Mouse (Mus musculus): Measurements from ENCODE around the gene Sdr39u1. TPM values are rescaled to one million over a fixed set of nuclear protein-coding genes. Genes with fewer than 3 reads are reported as not detected.

Gene Sdr39u1
- 45.5 and 57.5 TPM in 2 replicates for polyA plus RNA-seq (2016; fragmentation: Nextera tagmentation; extraction: Ambion mirVana)

GRCm38 (mm10) chr14:55899701-55900413 is at the start of gene Sdr39u1:
Sdr39u1 (minus strand) TSS chr14:55900293.
- peak; percentile 91 for DNase-seq (ENCODE audit: low spot score)
- Histone ChIP-seq H3K9me3 (no peaks in the 10 kb centered on the region), H3K27ac (replicated peaks) (peak within 1 kb of the TSS; percentile 87), H3K4me1 (peaks cover 25% of the 10 kb centered on the region), H3K36me3 (replicated peaks) (peaks cover 40% of the 10 kb centered on the region), H3K4me3 (peak within 1 kb of the TSS; percentile 64), H3K27me3 (replicated peaks; ENCODE audit: low read depth, poor library complexity, severe bottlenecking) (no peaks in the 10 kb centered on the region)
- 2% methylated on average over 39 of the region's 39 CpGs for WGBS

GRCm38 (mm10) chr14:55946269-55946969 is 46.3 kb upstream of the Sdr39u1 start:
- no peaks in the 10 kb centered on the region for H3K4me1 ChIP-seq
- DNase-seq (ENCODE audit: low spot score): no peak
- H3K36me3 ChIP-seq (replicated peaks): no peaks in the 10 kb centered on the region
- 82% methylated on average over 2 of the region's 2 CpGs for WGBS
- H3K27ac ChIP-seq (replicated peaks): no peak overlapping the region
- no peaks in the 10 kb centered on the region for H3K9me3 ChIP-seq
- no peak overlapping the region for H3K4me3 ChIP-seq
- no peaks in the 10 kb centered on the region for H3K27me3 ChIP-seq (replicated peaks; ENCODE audit: low read depth, poor library complexity, severe bottlenecking)

- no peak for DNase-seq (ENCODE audit: low spot score)
- no peak within 1 kb of the TSS for H3K27ac ChIP-seq (replicated peaks)
- WGBS: 89% methylated on average over 4 of the region's 4 CpGs
- H3K4me3 ChIP-seq: no peak within 1 kb of the TSS
- no peaks in the 10 kb centered on the region for H3K4me1 ChIP-seq
- no peaks in the 10 kb centered on the region for H3K36me3 ChIP-seq (replicated peaks)
- H3K27me3 ChIP-seq (replicated peaks; ENCODE audit: low read depth, poor library complexity, severe bottlenecking): no peaks in the 10 kb centered on the region
- H3K9me3 ChIP-seq: no peaks in the 10 kb centered on the region
Observed at GRCm38 (mm10) chr14:55944575-55944974, 44.5 kb upstream of the Sdr39u1 start, which contains the start of gene Cma1. Cma1 (minus strand) TSS chr14:55944675.

- 88% methylated on average over 11 of the region's 11 CpGs for WGBS
- Histone ChIP-seq H3K4me1 (no peaks in the 10 kb centered on the region), H3K4me3 (no peak overlapping the region), H3K27me3 (replicated peaks; ENCODE audit: low read depth, poor library complexity, severe bottlenecking) (no peaks in the 10 kb centered on the region), H3K36me3 (replicated peaks) (no peaks in the 10 kb centered on the region), H3K27ac (replicated peaks) (no peak overlapping the region), H3K9me3 (no peaks in the 10 kb centered on the region)
- peak; percentile 6 for DNase-seq (ENCODE audit: low spot score)
Observed at GRCm38 (mm10) chr14:55943601-55944000, 43.5 kb upstream of the Sdr39u1 start.

- DNase-seq (ENCODE audit: low spot score): peak; percentile 8
- Histone ChIP-seq H3K9me3 (no peaks in the 10 kb centered on the region), H3K4me1 (peaks cover 6% of the 10 kb centered on the region), H3K27me3 (replicated peaks; ENCODE audit: low read depth, poor library complexity, severe bottlenecking) (no peaks in the 10 kb centered on the region), H3K4me3 (no peak overlapping the region), H3K27ac (replicated peaks) (no peak overlapping the region), H3K36me3 (replicated peaks) (no peaks in the 10 kb centered on the region)
- WGBS: 61% methylated on average over 7 of the region's 7 CpGs
Observed at GRCm38 (mm10) chr14:55940070-55940800, 40.1 kb upstream of the Sdr39u1 start.

GRCm38 (mm10) chr14:55933586-55933985 is 33.5 kb upstream of the Sdr39u1 start:
- peak; percentile 33 for DNase-seq (ENCODE audit: low spot score)
- 51% methylated on average over 7 of the region's 7 CpGs for WGBS
- H3K27me3 ChIP-seq (replicated peaks; ENCODE audit: low read depth, poor library complexity, severe bottlenecking): no peaks in the 10 kb centered on the region

GRCm38 (mm10) chr14:55929263-55929997 is 29.3 kb upstream of the Sdr39u1 start:
- H3K4me3 ChIP-seq: no peak overlapping the region
- no peak overlapping the region for H3K27ac ChIP-seq (replicated peaks)
- H3K36me3 ChIP-seq (replicated peaks): no peaks in the 10 kb centered on the region
- H3K9me3 ChIP-seq: peaks cover 9% of the 10 kb centered on the region; the same call in 1 of the 2 replicates
- 61% methylated on average over 12 of the region's 12 CpGs for WGBS
- peaks cover 17% of the 10 kb centered on the region for H3K4me1 ChIP-seq
- H3K27me3 ChIP-seq (replicated peaks; ENCODE audit: low read depth, poor library complexity, severe bottlenecking): no peaks in the 10 kb centered on the region
- peak; percentile 12 for DNase-seq (ENCODE audit: low spot score)

More at GRCm38 (mm10) chr14:55933586-55933985, 33.5 kb upstream of the Sdr39u1 start:
- H3K9me3 ChIP-seq: peaks cover 9% of the 10 kb centered on the region; the same call in 1 of the 2 replicates
- H3K4me1 ChIP-seq: peaks cover 23% of the 10 kb centered on the region
- 0 out of 2 replicates have a peak overlapping the region, but pooled peaks have one; percentile 55 for H3K27ac ChIP-seq (replicated peaks)
- H3K36me3 ChIP-seq (replicated peaks): no peaks in the 10 kb centered on the region
- no peak overlapping the region for H3K4me3 ChIP-seq

GRCm38 (mm10) chr14:55926847-55927246 is 26.8 kb upstream of the Sdr39u1 start:
- Histone ChIP-seq H3K4me3 (no peak overlapping the region), H3K9me3 (peaks cover 8% of the 10 kb centered on the region; the same call in 1 of the 2 replicates), H3K27ac (replicated peaks) (no peak overlapping the region), H3K36me3 (replicated peaks) (no peaks in the 10 kb centered on the region), H3K27me3 (replicated peaks; ENCODE audit: low read depth, poor library complexity, severe bottlenecking) (no peaks in the 10 kb centered on the region), H3K4me1 (peaks cover 13% of the 10 kb centered on the region)
- no peak for DNase-seq (ENCODE audit: low spot score)
- 80% methylated on average over 4 of the region's 4 CpGs for whole genome bisulfite sequencing

- H3K27ac ChIP-seq (replicated peaks): no peak overlapping the region
Observed at GRCm38 (mm10) chr14:55922475-55923232, 22.6 kb upstream of the Sdr39u1 start.

GRCm38 (mm10) chr14:55918240-55919082 is 18.4 kb upstream of the Sdr39u1 start:
- 38% methylated on average over 14 of the region's 14 CpGs for WGBS
- Histone ChIP-seq H3K36me3 (replicated peaks) (no peaks in the 10 kb centered on the region), H3K27ac (replicated peaks) (peak overlapping the region; percentile 66), H3K9me3 (no peaks in the 10 kb centered on the region; the same call in 1 of the 2 replicates), H3K27me3 (replicated peaks; ENCODE audit: low read depth, poor library complexity, severe bottlenecking) (peaks cover 12% of the 10 kb centered on the region; the same call in 1 of the 2 replicates), H3K4me3 (no peak overlapping the region), H3K4me1 (peaks cover 18% of the 10 kb centered on the region)
- DNase-seq (ENCODE audit: low spot score): peak; percentile 78

More at GRCm38 (mm10) chr14:55922475-55923232, 22.6 kb upstream of the Sdr39u1 start:
- H3K4me1 ChIP-seq: peaks cover 18% of the 10 kb centered on the region
- 75% methylated on average over 7 of the region's 7 CpGs for WGBS
- peaks cover 12% of the 10 kb centered on the region; the same call in 1 of the 2 replicates for H3K27me3 ChIP-seq (replicated peaks; ENCODE audit: low read depth, poor library complexity, severe bottlenecking)
- H3K9me3 ChIP-seq: no peaks in the 10 kb centered on the region
- no peak for DNase-seq (ENCODE audit: low spot score)
- H3K4me3 ChIP-seq: no peak overlapping the region
- H3K36me3 ChIP-seq (replicated peaks): no peaks in the 10 kb centered on the region

Measured in embryonic facial prominence, embryonic 10.5 days (tissue).